ENCODE assay signal across 9 mouse cellular contexts in the genomic region with DNA sequence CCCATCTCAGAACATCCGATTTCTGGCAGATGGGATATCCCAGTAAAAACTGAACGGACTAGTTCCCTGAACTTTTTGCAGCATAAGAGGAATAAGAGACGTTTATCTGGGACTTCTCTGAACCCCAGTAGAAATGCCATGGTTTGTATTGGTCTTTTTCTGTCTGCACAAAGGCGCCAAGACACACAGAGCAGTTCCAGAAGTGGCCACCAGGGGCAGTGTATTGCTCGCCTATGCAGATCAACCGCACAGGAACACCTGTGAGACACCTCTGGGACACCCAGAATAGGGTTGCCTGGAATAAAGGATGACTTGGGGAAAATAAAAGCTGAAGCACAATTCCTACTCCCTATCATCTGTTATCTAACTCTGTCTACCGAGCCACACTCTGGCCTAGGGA.
DNase-seq lines count a peak whose midpoint lies in the region; ATAC-seq lines count a peak whose summit lies in the region.
"Had no signal": no experiment of that assay in that cellular context is flagged by ENCODE, and none has a peak within 500 bp of the region (broad histone marks: within the 10 kb centered on the region; RNA-seq: fewer than 3 reads in every experiment).

No protein-coding gene starts in this region.

- whole genome bisulfite sequencing in liver, embryonic 12.5 days (ENCODE audit: insufficient replicate concordance): 65% methylated on average over 7 of the region's 7 CpGs

- peak; percentile 5 to 15 for DNase-seq in cerebellum, adult 18-20 months
- DNase-seq in liver: peak; percentile 54
- DNase-seq in adrenal gland, postnatal 10 days: peak; percentile 48
- DNase-seq in fibroblast of lung, adult 2 months (ENCODE audit: low read depth): peak; percentile 2
- no peak for DNase-seq in left cerebral cortex, adult 8-10 months (ENCODE audit: low spot score in 2 of 2)

- ATAC-seq in cerebellum, adult (ENCODE audit: insufficient number of reproducible peaks, low FRiP score, low TSS enrichment): no peak
- ATAC-seq in liver, embryonic 12.5 days: no peak
- peak; percentile 59 for ATAC-seq in megakaryocyte, adult 5-6 weeks (ENCODE audit: poor library complexity, severe bottlenecking)

- no peaks in the 10 kb centered on the region for H3K27me3 ChIP-seq in liver, embryonic 12.5 days (replicated peaks)
- H3K27me3 ChIP-seq: hindbrain, embryonic 15.5 days had no signal

- H3K9ac ChIP-seq in liver, embryonic 12.5 days: no peak overlapping the region
- H3K9ac ChIP-seq: hindbrain, embryonic 15.5 days had no signal

- H3K36me3 ChIP-seq in liver, embryonic 12.5 days: no peaks in the 10 kb centered on the region
- H3K36me3 ChIP-seq: hindbrain, embryonic 15.5 days had no signal

- H3K4me3 ChIP-seq in liver, embryonic 12.5 days: no peak overlapping the region
- H3K4me3 ChIP-seq: hindbrain, embryonic 15.5 days had no signal

- no peak overlapping the region for H3K27ac ChIP-seq in liver, embryonic 12.5 days
- H3K27ac ChIP-seq: hindbrain, embryonic 15.5 days had no signal

- H3K9me3 ChIP-seq in liver, embryonic 12.5 days (replicated peaks): no peaks in the 10 kb centered on the region
- H3K9me3 ChIP-seq: hindbrain, embryonic 15.5 days had no signal

- no peak overlapping the region for H3K4me2 ChIP-seq in liver, embryonic 12.5 days
- H3K4me2 ChIP-seq: hindbrain, embryonic 15.5 days had no signal

- H3K4me1 ChIP-seq in liver, embryonic 12.5 days: peaks cover 7% of the 10 kb centered on the region; the same call in 1 of the 2 replicates
- H3K4me1 ChIP-seq: hindbrain, embryonic 15.5 days had no signal

Comparison
In these comparisons a context has a peak if more than half of its experiments do, and no peak if none do; other contexts are left out.
1. DNase-seq: peak in cerebellum, adult 18-20 months (2 of 2), liver (single experiment), adrenal gland, postnatal 10 days (single experiment) and fibroblast of lung, adult 2 months (single experiment); none in left cerebral cortex, adult 8-10 months (0 of 2).